Mouse (Mus musculus) ES-Bruce4 (cell line): ENCODE results near the gene Fgf2. TPM values are rescaled to one million over a fixed set of nuclear protein-coding genes. Genes with fewer than 3 reads are reported as not detected.
A peak's percentile ranks its signal among the peaks of the same experiment; 100 is the strongest.

Experiments used
- H3K27ac ChIP-seq: 2 replicates; pipeline ENCODE4 v1.5.1; 2012; ENCODE audit warnings: low read length, inconsistent platforms; ENCODE audit not compliant: insufficient read depth
- H3K27me3 ChIP-seq: 2 replicates; pipeline ENCODE4 v1.6.1; 2012; ENCODE audit warnings: mild to moderate bottlenecking, low read length, inconsistent platforms; ENCODE audit not compliant: control insufficient read depth, poor library complexity, insufficient read depth, severe bottlenecking
- H3K36me3 ChIP-seq: 2 replicates; pipeline ENCODE4 v1.6.1; 2012; ENCODE audit warnings: inconsistent platforms, mild to moderate bottlenecking, low read length, moderate library complexity; ENCODE audit not compliant: control insufficient read depth, poor library complexity, insufficient read depth, severe bottlenecking
- H3K4me1 ChIP-seq: one replicate; pipeline ENCODE4 v1.8.1; 2011; ENCODE audit warnings: low read length; ENCODE audit not compliant: control insufficient read depth, insufficient read depth
- H3K4me3 ChIP-seq: 2 replicates; pipeline ENCODE4 v1.5.1; 2011; ENCODE audit warnings: low read depth, mild to moderate bottlenecking, low read length
- H3K9ac ChIP-seq: 2 replicates; pipeline ENCODE4 v1.6.1; 2012; ENCODE audit warnings: low read depth, mild to moderate bottlenecking, inconsistent platforms; ENCODE audit not compliant: poor library complexity, severe bottlenecking
- H3K9me3 ChIP-seq: replicated peaks from 2 replicates; pipeline ENCODE4 v1.6.1; 2012; ENCODE audit warnings: mild to moderate bottlenecking, low read length, inconsistent platforms; ENCODE audit not compliant: control insufficient read depth, poor library complexity, insufficient read depth, severe bottlenecking
- CTCF ChIP-seq: IDR thresholded peaks from one replicate; pipeline ENCODE4 v1.8.1; 2011; ENCODE audit warnings: low read depth, low read length
- EP300 ChIP-seq: IDR thresholded peaks from 2 replicates; pipeline ENCODE4 v1.6.1; 2011; ENCODE audit warnings: low read depth, low read length; ENCODE audit not compliant: insufficient read depth
- POLR2A ChIP-seq: IDR thresholded peaks from one replicate; pipeline ENCODE4 v1.8.1; 2011; ENCODE audit warnings: low read length; ENCODE audit not compliant: insufficient read depth
- polyA plus RNA-seq: library from polyadenylated mRNA; stranded (reverse); fragments of >200 nt; gene quantifications from 2 replicates; pipeline ENCODE4 v1.2.4, GENCODE M21; 2011; ENCODE audit warnings: low read depth; ENCODE audit not compliant: missing spikeins, insufficient read depth, insufficient read length

Gene Fgf2
- polyA plus RNA-seq, 1 experiment: 0.90 TPM

DNA sequence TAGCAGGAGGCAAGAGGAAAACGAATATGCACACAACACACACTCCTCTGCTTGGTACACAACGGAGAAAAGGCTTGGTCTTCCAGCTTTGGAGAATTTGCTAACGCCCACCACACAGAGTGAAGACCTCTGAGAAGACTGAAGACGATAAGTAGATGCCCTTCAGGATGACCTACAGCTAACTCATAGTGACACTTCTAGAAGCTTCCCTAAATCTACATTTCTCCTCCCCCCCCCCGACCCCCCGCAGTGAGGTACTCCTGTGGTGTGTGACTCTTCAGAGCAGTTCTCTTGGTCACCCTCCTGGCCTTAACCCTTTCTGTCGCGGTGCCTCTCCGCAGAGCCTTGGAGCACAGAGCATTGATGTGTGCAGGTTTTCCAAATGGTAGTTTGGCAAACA is 475 bp upstream of the Fgf2 start:
- no peaks in the 10 kb centered on the region for H3K9me3 ChIP-seq
- TF ChIP-seq CTCF (no peak), EP300 (no peak), POLR2A (no peak)
- H3K4me1 ChIP-seq: no peaks in the 10 kb centered on the region
- H3K4me3 ChIP-seq: no peak overlapping the region
- H3K9ac ChIP-seq: no peak overlapping the region
- H3K27me3 ChIP-seq: peaks cover 11% of the 10 kb centered on the region
- no peaks in the 10 kb centered on the region for H3K36me3 ChIP-seq
- no peak overlapping the region for H3K27ac ChIP-seq

DNA sequence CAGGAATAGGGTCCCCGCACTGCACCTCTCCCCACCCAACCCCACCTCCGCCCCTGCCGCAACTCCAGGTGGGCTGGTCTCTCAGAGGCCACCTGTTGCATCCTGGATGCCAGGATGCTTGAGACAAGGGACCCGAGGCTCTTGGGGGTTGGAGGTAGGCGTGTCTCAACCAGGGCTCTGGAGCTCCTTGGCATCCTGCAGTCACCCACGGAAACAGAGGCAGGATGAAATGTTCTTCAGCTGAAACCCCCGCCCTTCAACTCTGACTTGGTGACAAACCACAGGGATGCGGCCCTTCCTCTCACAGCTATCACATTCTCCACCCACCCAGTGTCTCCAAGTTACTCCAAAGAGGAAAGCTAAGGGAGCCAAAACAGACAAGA is 1.0 kb downstream of the Fgf2 start:
- no peak for TF ChIP-seq POLR2A
- TF ChIP-seq CTCF: no peak
- TF ChIP-seq EP300: no peak
- Histone ChIP-seq H3K9me3 (no peaks in the 10 kb centered on the region), H3K9ac (no peak overlapping the region), H3K36me3 (no peaks in the 10 kb centered on the region), H3K27ac (no peak overlapping the region), H3K27me3 (peaks cover 11% of the 10 kb centered on the region), H3K4me1 (no peaks in the 10 kb centered on the region), H3K4me3 (peak overlapping the region; percentile 58)

DNA sequence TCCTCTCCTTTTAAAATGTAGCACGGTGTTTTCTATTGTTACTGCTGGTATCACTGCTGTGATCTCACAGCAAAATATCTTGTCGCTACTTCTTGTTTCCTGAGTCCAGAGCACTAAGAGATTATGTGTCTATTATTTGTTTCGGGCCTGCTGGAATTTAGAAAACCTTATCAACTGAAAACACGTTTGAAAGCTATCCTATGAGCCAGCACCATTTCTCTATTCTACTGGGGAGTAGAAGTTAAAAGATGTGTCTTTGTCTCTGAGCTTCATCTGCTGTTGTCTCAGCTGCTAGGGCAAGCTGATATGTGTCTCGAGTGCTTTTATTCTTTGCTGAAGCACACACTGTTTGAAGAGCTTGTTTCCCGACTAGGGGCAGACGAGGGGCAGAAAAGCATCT is 2.2 kb downstream of the Fgf2 start:
- H3K4me3 ChIP-seq: no peak overlapping the region
- H3K9me3 ChIP-seq: no peaks in the 10 kb centered on the region
- H3K4me1 ChIP-seq: no peaks in the 10 kb centered on the region
- no peaks in the 10 kb centered on the region for H3K36me3 ChIP-seq
- no peak overlapping the region for H3K9ac ChIP-seq
- TF ChIP-seq EP300 (no peak), CTCF (no peak), POLR2A (no peak)
- H3K27me3 ChIP-seq: peaks cover 11% of the 10 kb centered on the region
- H3K27ac ChIP-seq: no peak overlapping the region

DNA sequence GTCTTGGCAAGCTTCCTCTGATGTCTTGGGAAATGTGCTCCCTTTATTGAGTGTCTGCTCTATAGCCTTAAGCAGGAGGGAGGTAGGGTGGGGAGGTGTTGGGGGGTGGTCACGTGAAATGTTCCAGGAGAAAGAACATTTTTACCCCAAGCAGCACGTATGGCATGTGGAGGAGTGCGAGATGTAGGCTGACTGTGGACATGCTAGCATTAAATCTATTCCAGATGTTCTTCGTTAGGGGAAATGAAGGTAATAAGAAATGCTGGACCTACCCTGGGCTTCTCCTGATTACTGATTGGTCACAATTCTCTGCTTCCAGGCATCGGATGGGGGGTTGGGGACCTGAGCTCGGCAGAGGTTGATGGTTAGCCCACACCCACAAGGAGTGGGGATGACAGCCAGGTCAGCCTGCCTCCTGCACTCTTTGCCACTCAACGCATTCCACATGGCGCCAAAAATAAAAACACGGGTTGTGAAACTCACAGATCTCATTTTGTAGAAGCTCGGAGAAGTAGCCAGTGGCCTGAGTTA is 5.9 kb downstream of the Fgf2 start:
- Histone ChIP-seq H3K4me3 (no peak overlapping the region), H3K4me1 (no peaks in the 10 kb centered on the region), H3K9ac (no peak overlapping the region), H3K27me3 (peaks cover under 1% of the 10 kb centered on the region; the same call in 1 of the 2 replicates), H3K27ac (no peak overlapping the region), H3K9me3 (no peaks in the 10 kb centered on the region), H3K36me3 (no peaks in the 10 kb centered on the region)
- no peak for TF ChIP-seq POLR2A
- TF ChIP-seq EP300: no peak
- no peak for TF ChIP-seq CTCF

DNA sequence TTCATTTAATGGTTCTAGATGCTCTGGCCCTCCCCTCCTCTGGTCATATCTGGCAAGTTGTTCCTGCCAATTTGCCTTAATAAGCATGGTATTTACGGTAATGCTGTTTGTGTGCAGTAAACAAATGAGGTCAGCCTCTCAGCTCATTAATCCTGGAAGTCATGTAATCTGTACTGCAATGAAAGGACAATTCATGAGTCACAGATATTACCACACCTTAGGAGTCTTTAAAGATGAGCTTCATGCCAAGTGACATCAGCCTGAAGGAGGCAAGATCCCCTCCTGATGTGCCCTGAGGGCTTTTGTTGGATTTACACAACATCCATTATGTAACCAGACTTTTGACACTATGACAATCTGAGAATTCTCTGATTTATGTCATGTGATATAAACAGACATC is 6.6 kb downstream of the Fgf2 start:
- Histone ChIP-seq H3K9ac (no peak overlapping the region), H3K27ac (no peak overlapping the region), H3K9me3 (no peaks in the 10 kb centered on the region), H3K4me3 (no peak overlapping the region), H3K4me1 (no peaks in the 10 kb centered on the region), H3K27me3 (no peaks in the 10 kb centered on the region; the same call in 1 of the 2 replicates), H3K36me3 (no peaks in the 10 kb centered on the region)
- TF ChIP-seq EP300: no peak
- TF ChIP-seq CTCF: no peak
- no peak for TF ChIP-seq POLR2A

DNA sequence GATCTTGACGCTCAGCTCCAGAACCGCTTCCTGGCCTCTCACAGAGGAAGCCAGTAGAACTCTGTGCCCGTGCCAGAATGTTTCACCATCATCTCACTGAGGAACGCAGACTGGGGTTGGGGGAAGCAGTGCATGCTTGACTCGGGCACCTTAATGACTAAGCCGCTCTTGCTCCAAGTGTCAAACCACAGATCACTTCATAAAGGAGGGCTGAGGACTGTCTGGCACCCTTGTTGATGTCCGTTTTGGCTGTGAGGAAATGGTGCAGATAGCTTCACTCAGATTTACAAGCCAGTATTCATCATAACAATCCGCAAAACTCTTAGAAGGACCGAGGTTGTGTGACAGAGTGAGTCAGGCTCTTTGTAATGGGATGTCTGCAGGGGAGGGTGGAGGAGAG is 12.6 kb downstream of the Fgf2 start:
- H3K27me3 ChIP-seq: no peaks in the 10 kb centered on the region; the same call in 1 of the 2 replicates
- no peak overlapping the region for H3K9ac ChIP-seq
- no peak overlapping the region for H3K4me3 ChIP-seq
- no peak overlapping the region for H3K27ac ChIP-seq
- TF ChIP-seq CTCF (no peak), EP300 (no peak)
- H3K4me1 ChIP-seq: no peaks in the 10 kb centered on the region
- no peaks in the 10 kb centered on the region for H3K9me3 ChIP-seq
- H3K36me3 ChIP-seq: no peaks in the 10 kb centered on the region
